Mouse (Mus musculus): ENCODE measurements at regions not wholly inside any gene's neighbourhood (a gene's known extent, or its start where the extent isn't known, plus 50 kb on each side); places are given as distances from the start of the nearest gene placed in this dataset.

GRCm38 (mm10) chr8:76038526-76038925 lies 590.0 kb downstream of the Iqcm start:
- ATAC-seq (ENCODE audit: insufficient number of reproducible peaks, insufficient read depth, low FRiP score, low read depth) = no peak
- no peak overlapping the region for H3K9ac ChIP-seq (replicated peaks; ENCODE audit: low read depth, low read length)
- H3K9me3 ChIP-seq (ENCODE audit: control insufficient read depth, low read depth, low read length) = no peaks in the 10 kb centered on the region
- H3K27me3 ChIP-seq (ENCODE audit: control insufficient read depth, insufficient read depth, low read length) = no peaks in the 10 kb centered on the region
- no peaks in the 10 kb centered on the region for H3K4me1 ChIP-seq (ENCODE audit: control insufficient read depth, insufficient read depth, low read length)
- H3K4me2 ChIP-seq (replicated peaks; ENCODE audit: low read depth, low read length) = no peak overlapping the region
- no peak overlapping the region for H3K27ac ChIP-seq (ENCODE audit: low read length)
- no peak overlapping the region for H3K4me3 ChIP-seq (ENCODE audit: low read depth, low read length)
- WGBS = 60% methylated on average over 1 of the region's 1 CpGs
- H3K36me3 ChIP-seq (ENCODE audit: control insufficient read depth, insufficient read depth, low read length) = no peaks in the 10 kb centered on the region

GRCm38 (mm10) chr8:76052003-76052402 lies 603.5 kb downstream of the Iqcm start:
- Histone ChIP-seq H3K9me3 (ENCODE audit: control insufficient read depth, low read depth, low read length) (no peaks in the 10 kb centered on the region), H3K4me2 (replicated peaks; ENCODE audit: low read depth, low read length) (no peak overlapping the region), H3K27ac (ENCODE audit: low read length) (no peak overlapping the region), H3K9ac (replicated peaks; ENCODE audit: low read depth, low read length) (no peak overlapping the region), H3K4me3 (ENCODE audit: low read depth, low read length) (no peak overlapping the region), H3K36me3 (ENCODE audit: control insufficient read depth, insufficient read depth, low read length) (no peaks in the 10 kb centered on the region), H3K4me1 (ENCODE audit: control insufficient read depth, insufficient read depth, low read length) (no peaks in the 10 kb centered on the region), H3K27me3 (ENCODE audit: control insufficient read depth, insufficient read depth, low read length) (no peaks in the 10 kb centered on the region)
- ATAC-seq (ENCODE audit: insufficient number of reproducible peaks, insufficient read depth, low FRiP score, low read depth) = no peak
- 83% methylated on average over 4 of the region's 4 CpGs for WGBS

GRCm38 (mm10) chr8:76067721-76068120 lies 619.2 kb downstream of the Iqcm start:
- ATAC-seq (ENCODE audit: insufficient number of reproducible peaks, insufficient read depth, low FRiP score, low read depth) = no peak
- Histone ChIP-seq H3K9ac (replicated peaks; ENCODE audit: low read depth, low read length) (no peak overlapping the region), H3K4me3 (ENCODE audit: low read depth, low read length) (no peak overlapping the region), H3K4me2 (replicated peaks; ENCODE audit: low read depth, low read length) (no peak overlapping the region), H3K9me3 (ENCODE audit: control insufficient read depth, low read depth, low read length) (no peaks in the 10 kb centered on the region), H3K27ac (ENCODE audit: low read length) (no peak overlapping the region), H3K4me1 (ENCODE audit: control insufficient read depth, insufficient read depth, low read length) (no peaks in the 10 kb centered on the region), H3K27me3 (ENCODE audit: control insufficient read depth, insufficient read depth, low read length) (no peaks in the 10 kb centered on the region), H3K36me3 (ENCODE audit: control insufficient read depth, insufficient read depth, low read length) (no peaks in the 10 kb centered on the region)
- 11% methylated on average over 2 of the region's 2 CpGs for WGBS

GRCm38 (mm10) chr8:76072671-76073351 lies 624.3 kb downstream of the Iqcm start:
- Histone ChIP-seq H3K4me1 (ENCODE audit: control insufficient read depth, insufficient read depth, low read length) (no peaks in the 10 kb centered on the region), H3K4me2 (replicated peaks; ENCODE audit: low read depth, low read length) (no peak overlapping the region), H3K36me3 (ENCODE audit: control insufficient read depth, insufficient read depth, low read length) (no peaks in the 10 kb centered on the region), H3K27me3 (ENCODE audit: control insufficient read depth, insufficient read depth, low read length) (no peaks in the 10 kb centered on the region), H3K9ac (replicated peaks; ENCODE audit: low read depth, low read length) (no peak overlapping the region), H3K27ac (ENCODE audit: low read length) (no peak overlapping the region), H3K9me3 (ENCODE audit: control insufficient read depth, low read depth, low read length) (no peaks in the 10 kb centered on the region), H3K4me3 (ENCODE audit: low read depth, low read length) (no peak overlapping the region)
- 64% methylated on average over 3 of the region's 3 CpGs for WGBS
- no peak for ATAC-seq (ENCODE audit: insufficient number of reproducible peaks, insufficient read depth, low FRiP score, low read depth)

- ATAC-seq (ENCODE audit: insufficient number of reproducible peaks, insufficient read depth, low FRiP score, low read depth) = no peak
- no peaks in the 10 kb centered on the region for H3K27me3 ChIP-seq (ENCODE audit: control insufficient read depth, insufficient read depth, low read length)
- H3K4me1 ChIP-seq (ENCODE audit: control insufficient read depth, insufficient read depth, low read length) = no peaks in the 10 kb centered on the region
- no peak overlapping the region for H3K4me2 ChIP-seq (replicated peaks; ENCODE audit: low read depth, low read length)
- H3K9me3 ChIP-seq (ENCODE audit: control insufficient read depth, low read depth, low read length) = no peaks in the 10 kb centered on the region
- H3K36me3 ChIP-seq (ENCODE audit: control insufficient read depth, insufficient read depth, low read length) = no peaks in the 10 kb centered on the region
- H3K27ac ChIP-seq (ENCODE audit: low read length) = no peak overlapping the region
- H3K4me3 ChIP-seq (ENCODE audit: low read depth, low read length) = no peak overlapping the region
- H3K9ac ChIP-seq (replicated peaks; ENCODE audit: low read depth, low read length) = no peak overlapping the region
- WGBS = 80% methylated on average over 4 of the region's 4 CpGs
These were observed 672.2 kb downstream of the Iqcm start for GRCm38 (mm10) chr8:76120587-76121145.

GRCm38 (mm10) chr8:76127486-76127885 lies 679.0 kb downstream of the Iqcm start:
- no peak overlapping the region for H3K4me3 ChIP-seq (ENCODE audit: low read depth, low read length)
- no peak for ATAC-seq (ENCODE audit: insufficient number of reproducible peaks, insufficient read depth, low FRiP score, low read depth)
- no peak overlapping the region for H3K4me2 ChIP-seq (replicated peaks; ENCODE audit: low read depth, low read length)
- no peaks in the 10 kb centered on the region for H3K36me3 ChIP-seq (ENCODE audit: control insufficient read depth, insufficient read depth, low read length)
- H3K4me1 ChIP-seq (ENCODE audit: control insufficient read depth, insufficient read depth, low read length) = no peaks in the 10 kb centered on the region
- H3K27me3 ChIP-seq (ENCODE audit: control insufficient read depth, insufficient read depth, low read length) = no peaks in the 10 kb centered on the region
- WGBS = 51% methylated on average over 2 of the region's 2 CpGs
- no peaks in the 10 kb centered on the region for H3K9me3 ChIP-seq (ENCODE audit: control insufficient read depth, low read depth, low read length)
- no peak overlapping the region for H3K27ac ChIP-seq (ENCODE audit: low read length)
- no peak overlapping the region for H3K9ac ChIP-seq (replicated peaks; ENCODE audit: low read depth, low read length)

- Histone ChIP-seq H3K4me2 (replicated peaks; ENCODE audit: low read depth, low read length) (no peak overlapping the region), H3K9ac (replicated peaks; ENCODE audit: low read depth, low read length) (no peak overlapping the region)
- WGBS = 73% methylated on average over 4 of the region's 4 CpGs
These were observed 688.7 kb downstream of the Iqcm start for GRCm38 (mm10) chr8:76137219-76137618.

GRCm38 (mm10) chr8:76148681-76149080 lies 700.2 kb downstream of the Iqcm start:
- H3K36me3 ChIP-seq (ENCODE audit: control insufficient read depth, insufficient read depth, low read length) = no peaks in the 10 kb centered on the region
- 19% methylated on average over 4 of the region's 4 CpGs for WGBS
- no peak overlapping the region for H3K9ac ChIP-seq (replicated peaks; ENCODE audit: low read depth, low read length)
- no peaks in the 10 kb centered on the region for H3K4me1 ChIP-seq (ENCODE audit: control insufficient read depth, insufficient read depth, low read length)
- ATAC-seq (ENCODE audit: insufficient number of reproducible peaks, insufficient read depth, low FRiP score, low read depth) = no peak
- H3K4me3 ChIP-seq (ENCODE audit: low read depth, low read length) = no peak overlapping the region
- no peak overlapping the region for H3K4me2 ChIP-seq (replicated peaks; ENCODE audit: low read depth, low read length)
- H3K27ac ChIP-seq (ENCODE audit: low read length) = no peak overlapping the region
- no peaks in the 10 kb centered on the region for H3K27me3 ChIP-seq (ENCODE audit: control insufficient read depth, insufficient read depth, low read length)
- no peaks in the 10 kb centered on the region for H3K9me3 ChIP-seq (ENCODE audit: control insufficient read depth, low read depth, low read length)

More at GRCm38 (mm10) chr8:76137219-76137618, 688.7 kb downstream of the Iqcm start:
- no peak overlapping the region for H3K4me3 ChIP-seq (ENCODE audit: low read depth, low read length)
- H3K27ac ChIP-seq (ENCODE audit: low read length) = no peak overlapping the region
- H3K27me3 ChIP-seq (ENCODE audit: control insufficient read depth, insufficient read depth, low read length) = no peaks in the 10 kb centered on the region
- ATAC-seq (ENCODE audit: insufficient number of reproducible peaks, insufficient read depth, low FRiP score, low read depth) = no peak
- H3K4me1 ChIP-seq (ENCODE audit: control insufficient read depth, insufficient read depth, low read length) = no peaks in the 10 kb centered on the region
- no peaks in the 10 kb centered on the region for H3K9me3 ChIP-seq (ENCODE audit: control insufficient read depth, low read depth, low read length)
- H3K36me3 ChIP-seq (ENCODE audit: control insufficient read depth, insufficient read depth, low read length) = no peaks in the 10 kb centered on the region

GRCm38 (mm10) chr8:76182520-76182919 lies 716.7 kb upstream of the Nr3c2 start:
- Histone ChIP-seq H3K27me3 (ENCODE audit: control insufficient read depth, insufficient read depth, low read length) (no peaks in the 10 kb centered on the region), H3K9me3 (ENCODE audit: control insufficient read depth, low read depth, low read length) (no peaks in the 10 kb centered on the region), H3K4me1 (ENCODE audit: control insufficient read depth, insufficient read depth, low read length) (no peaks in the 10 kb centered on the region), H3K4me2 (replicated peaks; ENCODE audit: low read depth, low read length) (no peak overlapping the region), H3K27ac (ENCODE audit: low read length) (no peak overlapping the region), H3K36me3 (ENCODE audit: control insufficient read depth, insufficient read depth, low read length) (no peaks in the 10 kb centered on the region), H3K4me3 (ENCODE audit: low read depth, low read length) (no peak overlapping the region), H3K9ac (replicated peaks; ENCODE audit: low read depth, low read length) (no peak overlapping the region)
- 80% methylated on average over 3 of the region's 3 CpGs for WGBS
- no peak for ATAC-seq (ENCODE audit: insufficient number of reproducible peaks, insufficient read depth, low FRiP score, low read depth)
